Mouse (Mus musculus) heart, postnatal 0 days (tissue): ENCODE data around the gene Ulk4.

ENCODE experiments used
- CTCF ChIP-seq: IDR thresholded peaks from 2 replicates; pipeline ENCODE4 v1.5.1; 2016; ENCODE audit warnings: antibody characterized with exemption, control low read depth, low read depth
- EP300 ChIP-seq: IDR thresholded peaks from 2 replicates; pipeline ENCODE4 v1.6.1; 2016; ENCODE audit warnings: antibody characterized with exemption, low read depth

GRCm38 (mm10) chr9:121218636-121219035, 58.4 kb downstream of the Ulk4 start:
- no peak for TF ChIP-seq CTCF
- no peak for TF ChIP-seq EP300
